Mouse (Mus musculus): ENCODE measurements at regions not wholly inside any gene's neighbourhood (a gene's known extent, or its start where the extent isn't known, plus 50 kb on each side); places are given as distances from the start of the nearest gene placed in this dataset.

DNA sequence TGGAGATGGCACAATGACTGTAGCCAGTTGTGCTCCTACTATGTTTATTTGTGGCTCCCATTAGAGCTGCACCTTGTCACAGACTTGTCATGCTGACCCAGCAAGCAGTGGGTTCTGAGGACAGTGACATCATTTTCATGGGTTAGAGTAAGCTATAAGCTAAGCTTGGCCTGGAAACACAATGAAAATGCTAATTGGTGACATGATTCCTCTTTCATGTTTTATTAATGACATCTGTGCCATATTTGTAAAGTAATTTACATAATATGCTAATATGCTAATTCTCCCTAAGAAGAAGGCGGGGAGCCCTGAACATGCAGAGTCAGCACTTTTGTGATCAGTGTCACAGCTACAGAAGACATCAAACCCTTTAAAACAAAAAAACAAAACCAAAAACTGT is 168.2 kb downstream of the Irs2 start:
- Histone ChIP-seq H3K27me3 (ENCODE audit: insufficient read depth, low read length) (no peaks in the 10 kb centered on the region), H3K27ac (ENCODE audit: low read depth) (no peak overlapping the region), H3K9ac (no peak overlapping the region), H3K4me3 (ENCODE audit: low read depth, low read length) (no peak overlapping the region), H3K9me3 (ENCODE audit: low read depth, low read length) (no peaks in the 10 kb centered on the region), H3K4me1 (ENCODE audit: insufficient read depth) (no peaks in the 10 kb centered on the region), H3K36me3 (ENCODE audit: insufficient read depth) (no peaks in the 10 kb centered on the region), H3K4me2 (no peak overlapping the region)
- no peak for DNase-seq
- TF ChIP-seq CTCF (IDR thresholded peaks at IDR 0.05; ENCODE audit: low read depth), result no peak
- ATAC-seq (ENCODE audit: insufficient read depth), result no peak
- 88% methylated on average over 1 of the region's 1 CpGs for WGBS

DNA sequence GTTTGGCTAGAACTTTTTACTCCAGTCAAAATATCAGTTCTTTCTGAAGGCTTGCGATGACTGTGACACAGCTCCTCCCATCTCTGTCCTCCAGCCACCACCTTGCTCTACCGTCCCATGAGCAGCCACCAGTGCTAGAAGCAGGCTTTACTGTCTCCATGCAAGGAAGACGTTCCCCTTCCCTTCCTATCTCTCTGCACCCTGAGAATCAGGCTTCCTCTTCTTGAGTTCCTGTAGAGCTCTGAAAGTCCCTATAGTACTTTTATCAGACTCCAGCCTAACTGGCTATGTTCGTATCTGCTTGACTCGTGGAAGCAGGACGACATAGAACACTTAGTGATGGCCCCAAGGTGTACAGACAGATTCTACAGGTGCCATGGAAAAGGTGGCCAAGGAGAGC is 173.2 kb downstream of the Irs2 start:
- ATAC-seq (ENCODE audit: insufficient read depth) (no peak), DNase-seq (no peak)
- Histone ChIP-seq H3K4me2 (no peak overlapping the region), H3K27me3 (ENCODE audit: insufficient read depth, low read length) (no peaks in the 10 kb centered on the region), H3K9ac (no peak overlapping the region), H3K4me1 (ENCODE audit: insufficient read depth) (no peaks in the 10 kb centered on the region), H3K9me3 (ENCODE audit: low read depth, low read length) (no peaks in the 10 kb centered on the region), H3K27ac (ENCODE audit: low read depth) (no peak overlapping the region), H3K36me3 (ENCODE audit: insufficient read depth) (no peaks in the 10 kb centered on the region), H3K4me3 (ENCODE audit: low read depth, low read length) (no peak overlapping the region)
- no peak for TF ChIP-seq CTCF (IDR thresholded peaks at IDR 0.05; ENCODE audit: low read depth)
- WGBS, result 81% methylated on average over 6 of the region's 6 CpGs

DNA sequence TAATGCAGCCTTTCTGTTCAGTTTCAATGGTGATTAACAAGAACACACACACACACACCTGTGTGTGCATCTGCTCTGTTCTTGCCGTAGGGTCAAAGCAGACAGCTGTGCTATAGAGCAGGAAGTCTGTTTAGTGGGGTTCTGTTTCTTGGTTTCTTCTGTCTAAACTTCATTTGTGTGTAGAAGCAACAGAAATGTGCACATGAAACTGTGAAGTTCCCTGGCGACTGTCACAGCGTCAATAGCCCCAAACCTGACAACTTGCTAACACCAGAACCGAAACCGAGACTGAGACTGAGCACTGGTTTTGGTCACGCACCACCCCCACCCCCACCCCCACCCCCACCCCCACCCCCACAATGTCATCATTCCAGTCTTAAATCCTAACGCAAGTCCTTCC is 176.4 kb downstream of the Irs2 start:
- ATAC-seq (ENCODE audit: insufficient read depth) (no peak), DNase-seq (no peak)
- no peaks in the 10 kb centered on the region for H3K9me3 ChIP-seq (ENCODE audit: low read depth, low read length)
- TF ChIP-seq CTCF (IDR thresholded peaks at IDR 0.05; ENCODE audit: low read depth), result no peak
- no peak overlapping the region for H3K4me2 ChIP-seq
- H3K4me3 ChIP-seq (ENCODE audit: low read depth, low read length), result no peak overlapping the region
- WGBS, result 83% methylated on average over 7 of the region's 7 CpGs
- no peaks in the 10 kb centered on the region for H3K36me3 ChIP-seq (ENCODE audit: insufficient read depth)
- no peaks in the 10 kb centered on the region for H3K4me1 ChIP-seq (ENCODE audit: insufficient read depth)
- H3K27me3 ChIP-seq (ENCODE audit: insufficient read depth, low read length), result no peaks in the 10 kb centered on the region
- H3K9ac ChIP-seq, result no peak overlapping the region
- H3K27ac ChIP-seq (ENCODE audit: low read depth), result no peak overlapping the region

DNA sequence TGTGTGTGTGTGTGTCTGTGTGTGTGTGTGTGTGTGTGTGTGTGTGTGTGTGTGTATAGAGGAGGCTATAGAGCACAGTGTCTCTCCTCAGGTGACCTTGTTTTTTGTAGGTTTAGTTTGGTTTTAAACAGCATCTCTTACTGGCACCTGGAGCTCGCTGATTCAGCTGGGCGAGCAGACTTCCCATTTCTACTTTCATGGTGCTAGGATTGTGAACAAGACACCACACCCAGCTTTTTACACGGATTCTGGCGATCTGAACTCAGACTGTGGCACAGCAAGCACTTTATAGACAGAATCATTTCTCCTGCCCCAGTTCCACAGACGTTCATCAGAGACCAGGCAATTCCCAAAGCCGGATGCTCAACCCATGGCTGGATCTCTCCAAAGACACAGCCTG is 177.0 kb downstream of the Irs2 start:
- H3K4me1 ChIP-seq (ENCODE audit: insufficient read depth), result no peaks in the 10 kb centered on the region
- H3K4me2 ChIP-seq, result no peak overlapping the region
- H3K4me3 ChIP-seq (ENCODE audit: low read depth, low read length), result no peak overlapping the region
- H3K27me3 ChIP-seq (ENCODE audit: insufficient read depth, low read length), result no peaks in the 10 kb centered on the region
- DNase-seq, result no peak
- TF ChIP-seq CTCF (IDR thresholded peaks at IDR 0.05; ENCODE audit: low read depth), result no peak
- no peak for ATAC-seq (ENCODE audit: insufficient read depth)
- no peaks in the 10 kb centered on the region for H3K36me3 ChIP-seq (ENCODE audit: insufficient read depth)
- no peak overlapping the region for H3K9ac ChIP-seq
- H3K9me3 ChIP-seq (ENCODE audit: low read depth, low read length), result no peaks in the 10 kb centered on the region
- H3K27ac ChIP-seq (ENCODE audit: low read depth), result no peak overlapping the region
- 77% methylated on average over 6 of the region's 6 CpGs for WGBS

DNA sequence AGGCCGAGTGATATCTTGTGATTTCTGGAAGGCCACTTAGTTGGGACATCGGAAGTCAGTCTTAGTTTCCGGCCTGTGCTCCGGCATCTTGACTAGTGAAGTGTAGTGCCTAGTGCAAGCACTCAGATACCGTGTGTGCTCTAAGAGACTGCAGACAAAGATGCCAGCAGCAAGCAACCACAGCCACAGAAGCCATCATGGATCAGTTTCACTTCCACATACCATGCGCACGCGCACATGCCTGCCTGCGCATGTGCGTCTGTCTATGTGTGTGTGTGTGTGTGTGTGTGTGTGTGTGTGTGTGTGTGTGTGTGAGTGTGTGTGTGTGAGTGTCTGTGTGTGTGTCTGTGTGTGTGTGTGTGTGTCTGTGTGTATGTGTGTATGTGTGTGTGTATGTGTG is 177.4 kb downstream of the Irs2 start:
- 85% methylated on average over 10 of the region's 10 CpGs for WGBS
- Histone ChIP-seq H3K27ac (ENCODE audit: low read depth) (no peak overlapping the region), H3K4me1 (ENCODE audit: insufficient read depth) (no peaks in the 10 kb centered on the region), H3K9ac (no peak overlapping the region), H3K4me3 (ENCODE audit: low read depth, low read length) (no peak overlapping the region), H3K36me3 (ENCODE audit: insufficient read depth) (no peaks in the 10 kb centered on the region), H3K4me2 (no peak overlapping the region), H3K9me3 (ENCODE audit: low read depth, low read length) (no peaks in the 10 kb centered on the region), H3K27me3 (ENCODE audit: insufficient read depth, low read length) (no peaks in the 10 kb centered on the region)
- no peak for TF ChIP-seq CTCF (IDR thresholded peaks at IDR 0.05; ENCODE audit: low read depth)
- DNase-seq (no peak), ATAC-seq (ENCODE audit: insufficient read depth) (no peak)

DNA sequence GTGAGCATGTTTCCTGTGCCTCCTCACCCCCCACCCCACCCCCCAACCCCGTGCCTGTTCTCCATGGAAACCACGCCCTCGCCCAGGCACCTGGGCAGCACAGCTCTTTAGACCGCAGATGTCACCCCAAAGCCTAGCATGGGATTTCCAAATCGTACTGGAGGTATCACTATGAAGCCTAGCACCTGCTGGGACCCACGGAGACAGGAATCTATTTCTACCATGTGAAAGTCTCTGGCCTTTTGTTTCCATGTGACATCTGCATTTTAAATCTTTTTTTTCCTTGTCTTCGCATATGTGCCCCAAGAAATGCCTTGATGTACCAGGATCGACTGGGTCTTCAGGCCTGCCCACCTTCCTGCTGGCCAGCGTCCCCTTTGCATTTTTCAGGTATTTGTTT is 179.7 kb downstream of the Irs2 start:
- ATAC-seq (ENCODE audit: insufficient read depth), result no peak
- Histone ChIP-seq H3K4me2 (no peak overlapping the region), H3K4me3 (ENCODE audit: low read depth, low read length) (no peak overlapping the region), H3K9ac (no peak overlapping the region), H3K4me1 (ENCODE audit: insufficient read depth) (no peaks in the 10 kb centered on the region), H3K27ac (ENCODE audit: low read depth) (no peak overlapping the region), H3K27me3 (ENCODE audit: insufficient read depth, low read length) (no peaks in the 10 kb centered on the region), H3K9me3 (ENCODE audit: low read depth, low read length) (no peaks in the 10 kb centered on the region), H3K36me3 (ENCODE audit: insufficient read depth) (no peaks in the 10 kb centered on the region)
- DNase-seq, result no peak
- TF ChIP-seq CTCF (IDR thresholded peaks at IDR 0.05; ENCODE audit: low read depth), result no peak
- 30% methylated on average over 9 of the region's 9 CpGs for WGBS

DNA sequence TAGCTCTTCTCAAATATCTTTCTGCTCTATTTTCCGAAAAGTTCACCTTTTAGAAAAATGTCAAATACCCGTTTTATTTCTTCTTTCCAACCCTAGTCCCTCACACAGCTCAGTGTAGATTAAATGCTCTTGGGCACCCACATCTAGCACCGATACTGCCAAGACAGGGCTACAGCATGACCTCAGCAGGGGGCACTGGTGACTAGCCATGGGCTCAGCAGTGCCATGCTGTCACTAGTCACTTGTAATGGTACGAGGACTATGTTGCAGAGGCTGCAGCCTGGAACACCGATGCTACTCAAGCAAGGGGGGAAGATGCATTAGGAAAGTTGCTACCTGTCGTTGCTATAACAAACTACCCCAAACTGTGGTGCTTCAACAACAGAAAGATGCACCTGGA is 180.7 kb downstream of the Irs2 start:
- 74% methylated on average over 6 of the region's 6 CpGs for WGBS
- Histone ChIP-seq H3K36me3 (ENCODE audit: insufficient read depth) (no peaks in the 10 kb centered on the region), H3K9me3 (ENCODE audit: low read depth, low read length) (no peaks in the 10 kb centered on the region), H3K27me3 (ENCODE audit: insufficient read depth, low read length) (no peaks in the 10 kb centered on the region), H3K9ac (no peak overlapping the region), H3K4me2 (no peak overlapping the region), H3K27ac (ENCODE audit: low read depth) (no peak overlapping the region), H3K4me1 (ENCODE audit: insufficient read depth) (no peaks in the 10 kb centered on the region), H3K4me3 (ENCODE audit: low read depth, low read length) (no peak overlapping the region)
- DNase-seq (peak; percentile 20), ATAC-seq (ENCODE audit: insufficient read depth) (no peak)
- no peak for TF ChIP-seq CTCF (IDR thresholded peaks at IDR 0.05; ENCODE audit: low read depth)

DNA sequence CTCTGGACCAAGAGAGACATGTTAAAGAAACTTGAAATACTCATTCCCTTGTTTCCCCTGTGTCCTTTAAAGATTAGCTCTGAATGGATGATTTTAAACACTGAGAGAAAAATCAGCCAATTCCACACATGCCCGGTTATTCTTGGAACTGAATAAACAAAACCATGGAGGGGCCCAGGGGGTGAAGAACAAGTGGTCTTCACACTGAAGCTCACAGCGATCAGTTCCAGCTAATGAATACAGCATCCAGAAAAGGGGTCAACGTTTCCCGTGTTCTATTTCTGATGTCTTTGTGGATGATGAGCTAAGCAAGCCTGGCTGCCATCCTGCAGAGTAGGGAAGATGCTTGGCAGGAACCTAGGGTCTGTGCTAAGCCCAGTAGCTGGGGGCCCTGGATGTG is 182.3 kb downstream of the Irs2 start:
- H3K27me3 ChIP-seq (ENCODE audit: insufficient read depth, low read length), result no peaks in the 10 kb centered on the region
- no peaks in the 10 kb centered on the region for H3K9me3 ChIP-seq (ENCODE audit: low read depth, low read length)
- TF ChIP-seq CTCF (IDR thresholded peaks at IDR 0.05; ENCODE audit: low read depth), result no peak
- no peak overlapping the region for H3K27ac ChIP-seq (ENCODE audit: low read depth)
- DNase-seq (no peak), ATAC-seq (ENCODE audit: insufficient read depth) (no peak)
- H3K4me2 ChIP-seq, result no peak overlapping the region
- H3K9ac ChIP-seq, result no peak overlapping the region
- 45% methylated on average over 4 of the region's 4 CpGs for WGBS
- no peaks in the 10 kb centered on the region for H3K4me1 ChIP-seq (ENCODE audit: insufficient read depth)
- no peak overlapping the region for H3K4me3 ChIP-seq (ENCODE audit: low read depth, low read length)
- H3K36me3 ChIP-seq (ENCODE audit: insufficient read depth), result no peaks in the 10 kb centered on the region

Data from lung, embryonic 14.5 days (tissue).